13 mouse cellular contexts compared by ENCODE assay signal in genomic region chr7:82264119-82264518, GRCm38 (mm10).
DNase-seq lines count a peak whose midpoint lies in the region; TF ChIP-seq lines count a peak whose summit lies in the region.
"Had no signal": no experiment of that assay in that cellular context is flagged by ENCODE, and none has a peak within 500 bp of the region (broad histone marks: within the 10 kb centered on the region; RNA-seq: fewer than 3 reads in every experiment).

No protein-coding gene starts in this region.

- H3K27me3 ChIP-seq in ES-Bruce4 (ENCODE audit: control insufficient read depth, insufficient read depth, low read length, poor library complexity, severe bottlenecking), result no peaks in the 10 kb centered on the region
- H3K27me3 ChIP-seq: heart, embryonic 15.5 days; liver, embryonic 15.5 days; midbrain, embryonic 12.5 days had no signal

- DNase-seq in ZHBTc4 (ENCODE audit: low read depth, low spot score), result peak; percentile 67
- peak; percentile 57 to 65 for DNase-seq in kidney, postnatal 36 days
- peak; percentile 69 for DNase-seq in lung, postnatal 25 days (ENCODE audit: low spot score)
- DNase-seq in left cerebral cortex, postnatal 25 days (ENCODE audit: low spot score in 2 of 2), result no peak
- DNase-seq in left cerebral cortex, postnatal 4 days, result no peak
- no peak for DNase-seq in spleen, postnatal 10 days (ENCODE audit: low spot score in 2 of 2)
- DNase-seq: adrenal gland, postnatal 14 days; gastrocnemius, postnatal 36 days; right cerebral cortex, adult 18-20 months had no signal

- TF ChIP-seq EP300 in ES-Bruce4 (IDR thresholded peaks at IDR 0.05; ENCODE audit: insufficient read depth, low read depth, low read length), result no peak

- no peaks in the 10 kb centered on the region for H3K36me3 ChIP-seq in ES-Bruce4 (ENCODE audit: control insufficient read depth, insufficient read depth, low read length, poor library complexity, severe bottlenecking)
- H3K36me3 ChIP-seq: heart, embryonic 15.5 days; liver, embryonic 15.5 days; midbrain, embryonic 12.5 days had no signal

- no peaks in the 10 kb centered on the region for H3K9me3 ChIP-seq in ES-Bruce4 (replicated peaks; ENCODE audit: control insufficient read depth, insufficient read depth, low read length, poor library complexity, severe bottlenecking)
- H3K9me3 ChIP-seq: heart, embryonic 15.5 days; liver, embryonic 15.5 days; midbrain, embryonic 12.5 days had no signal

- intact Hi-C loops in left cerebral cortex, postnatal 25 days (cut with DNase I), result no loop called here
- intact Hi-C loops in left cerebral cortex, postnatal 4 days (cut with DNase I), result no loop called here

- no peak for TF ChIP-seq CTCF in ES-Bruce4 (IDR thresholded peaks at IDR 0.05; ENCODE audit: low read depth, low read length)

- H3K4me1 ChIP-seq in ES-Bruce4 (ENCODE audit: control insufficient read depth, insufficient read depth, low read length), result peaks cover 4% of the 10 kb centered on the region
- H3K4me1 ChIP-seq: heart, embryonic 15.5 days; liver, embryonic 15.5 days; midbrain, embryonic 12.5 days had no signal

- peak overlapping the region; percentile 51; the same call in 1 of the 2 replicates for H3K9ac ChIP-seq in ES-Bruce4 (ENCODE audit: low read depth, poor library complexity, severe bottlenecking)
- H3K9ac ChIP-seq: heart, embryonic 15.5 days; liver, embryonic 15.5 days; midbrain, embryonic 12.5 days had no signal

- TF ChIP-seq POLR2A in ES-Bruce4 (IDR thresholded peaks at IDR 0.05; ENCODE audit: insufficient read depth, low read length), result no peak

- peak overlapping the region; percentile 12 for H3K4me3 ChIP-seq in ES-Bruce4 (ENCODE audit: low read depth, low read length)
- H3K4me3 ChIP-seq: heart, embryonic 15.5 days; liver, embryonic 15.5 days; midbrain, embryonic 12.5 days had no signal

- H3K27ac ChIP-seq in ES-Bruce4 (ENCODE audit: insufficient read depth, low read length), result no peak overlapping the region
- H3K27ac ChIP-seq: heart, embryonic 15.5 days; liver, embryonic 15.5 days; midbrain, embryonic 12.5 days had no signal

Comparison
In these comparisons a context has a peak if more than half of its experiments do, and no peak if none do; other contexts are left out.
1. DNase-seq: peak in ZHBTc4 (single experiment), kidney, postnatal 36 days (2 of 2) and lung, postnatal 25 days (single experiment); none in left cerebral cortex, postnatal 25 days (0 of 2), left cerebral cortex, postnatal 4 days (single experiment) and spleen, postnatal 10 days (0 of 2).